Mouse (Mus musculus) liver, adult 2 months (tissue): ENCODE measurements around the gene 3830406C13Rik.

Source experiments
- CTCF ChIP-seq: fragments of 200-500 bp; IDR thresholded peaks from 2 replicates; pipeline ENCODE4 v1.5.1; 2011; ENCODE audit warnings: low read depth, low read length, control low read depth
- POLR2A ChIP-seq: fragments of 200-500 bp; IDR thresholded peaks from 2 replicates; pipeline ENCODE4 v1.6.1; 2011; ENCODE audit warnings: low read length, control low read depth; ENCODE audit not compliant: insufficient read depth; ENCODE audit errors: extremely low read depth

DNA sequence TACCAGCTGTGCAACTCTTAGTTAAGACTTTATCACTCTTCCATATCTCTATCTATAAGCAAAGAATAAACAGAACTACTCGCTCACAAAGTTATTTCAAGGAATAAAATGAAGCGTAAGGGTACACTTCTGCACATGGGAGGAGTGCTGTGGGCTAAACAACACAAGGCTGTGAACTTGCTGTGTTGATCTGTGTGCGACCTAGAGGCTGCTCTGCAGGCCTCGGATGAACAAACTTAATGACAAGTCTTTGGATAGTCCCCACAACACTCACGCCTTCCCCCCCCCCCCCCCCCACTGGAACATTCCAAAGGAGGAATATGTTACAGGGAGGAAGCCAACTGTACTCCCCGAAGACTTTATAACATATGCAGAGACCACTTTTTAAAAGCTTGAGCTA, 332 bp upstream of the 3830406C13Rik start, which contains the start of gene Gm49355:
- no peak for TF ChIP-seq CTCF
- no peak for TF ChIP-seq POLR2A
